Mouse (Mus musculus) gastrocnemius, postnatal 4 days (tissue): ENCODE results near the gene Usp6nl. TPM values are rescaled to one million over a fixed set of nuclear protein-coding genes. Genes with fewer than 3 reads are reported as not detected.

Experiments used
- DNase-seq, 2 experiments: peaks; one replicate each; pipeline ENCODE4 v3.0.0; 2021 to 2022; ENCODE audit warnings: low spot score in 2 of 2, mixed read lengths in 2 of 2
- total RNA-seq, 2 experiments: library from RNA; stranded (reverse); gene quantifications; 2 replicates each; pipeline ENCODE4 v1.2.3; 2021

Usp6nl gene
- total RNA-seq, 2 experiments from 2014 or later = 11.6 to 14.8 TPM

- DNase-seq = no peak
Measured at GRCm38 (mm10) chr2:6467318-6467717, 144.9 kb downstream of the Usp6nl start.

- DNase-seq = peak; percentile 46 to 69
Measured at GRCm38 (mm10) chr2:6469164-6469563, 146.7 kb downstream of the Usp6nl start.

- DNase-seq = no peak
Measured at GRCm38 (mm10) chr2:6471110-6471611, 148.7 kb downstream of the Usp6nl start.

GRCm38 (mm10) chr2:6473829-6474228 lies 151.4 kb downstream of the Usp6nl start:
- no peak for DNase-seq

GRCm38 (mm10) chr2:6477884-6478283 lies 155.4 kb downstream of the Usp6nl start:
- no peak for DNase-seq

- peak in 1 of 2 experiments; percentile 24 for DNase-seq
Measured at GRCm38 (mm10) chr2:6478361-6478965, 156.0 kb downstream of the Usp6nl start.

- peak; percentile 29 to 50 for DNase-seq
Measured at GRCm38 (mm10) chr2:6478966-6479391, 156.5 kb downstream of the Usp6nl start.

GRCm38 (mm10) chr2:6479620-6480019 lies 157.2 kb downstream of the Usp6nl start:
- no peak for DNase-seq

- DNase-seq = no peak
Measured at GRCm38 (mm10) chr2:6481966-6482365, 159.5 kb downstream of the Usp6nl start.

- DNase-seq = no peak
Measured at GRCm38 (mm10) chr2:6482411-6482810, 159.9 kb downstream of the Usp6nl start.

- DNase-seq = peak in 1 of 2 experiments; percentile 50
Measured at GRCm38 (mm10) chr2:6483081-6483992, 160.9 kb downstream of the Usp6nl start.

GRCm38 (mm10) chr2:6484179-6484578 lies 161.7 kb downstream of the Usp6nl start:
- DNase-seq = no peak

- no peak for DNase-seq
Measured at GRCm38 (mm10) chr2:6487566-6488488, 165.4 kb downstream of the Usp6nl start.

- no peak for DNase-seq
Measured at GRCm38 (mm10) chr2:6488489-6489056, 166.1 kb downstream of the Usp6nl start.

- DNase-seq = no peak
Measured at GRCm38 (mm10) chr2:6490076-6490475, 167.6 kb downstream of the Usp6nl start.

- DNase-seq = no peak
Measured at GRCm38 (mm10) chr2:6490870-6491269, 168.4 kb downstream of the Usp6nl start.

- DNase-seq = no peak
Measured at GRCm38 (mm10) chr2:6493886-6494285, 171.4 kb downstream of the Usp6nl start.
